Mouse (Mus musculus) frontal cortex, postnatal 14 days (tissue): Measurements from ENCODE around the gene Mob3b.
A peak's percentile ranks its signal among the peaks of the same experiment; 100 is the strongest.

Source experiments
- DNase-seq, 2 experiments: peaks; one replicate each; pipeline ENCODE4 v3.0.0; 2022; ENCODE audit warnings: low spot score in 2 of 2

Mob3b gene

GRCm38 (mm10) chr4:35114950-35115349 is 42.3 kb downstream of the Mob3b start:
- no peak for DNase-seq

GRCm38 (mm10) chr4:35113516-35114248 is 43.6 kb downstream of the Mob3b start:
- DNase-seq: no peak

DNA sequence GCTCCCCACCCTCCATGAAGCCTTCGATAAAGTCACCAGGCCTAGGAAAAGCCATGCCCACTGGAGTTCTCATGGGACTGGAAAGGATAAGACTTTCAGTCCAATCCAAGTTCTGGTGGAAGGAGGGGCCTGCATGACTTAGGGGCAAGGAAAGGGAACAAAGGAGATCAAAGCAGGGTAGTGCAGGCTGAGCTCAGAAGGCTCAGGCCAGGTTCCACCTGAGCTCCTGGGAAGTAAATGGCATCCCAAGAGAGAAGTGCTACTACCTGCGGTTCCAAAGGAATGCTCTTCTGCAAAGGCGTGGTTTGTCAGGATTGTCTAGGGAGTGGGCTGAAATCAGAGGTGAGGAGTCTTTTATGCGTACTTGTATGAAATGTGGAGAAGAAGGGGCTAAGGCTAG is 44.8 kb downstream of the Mob3b start:
- DNase-seq: no peak

DNA sequence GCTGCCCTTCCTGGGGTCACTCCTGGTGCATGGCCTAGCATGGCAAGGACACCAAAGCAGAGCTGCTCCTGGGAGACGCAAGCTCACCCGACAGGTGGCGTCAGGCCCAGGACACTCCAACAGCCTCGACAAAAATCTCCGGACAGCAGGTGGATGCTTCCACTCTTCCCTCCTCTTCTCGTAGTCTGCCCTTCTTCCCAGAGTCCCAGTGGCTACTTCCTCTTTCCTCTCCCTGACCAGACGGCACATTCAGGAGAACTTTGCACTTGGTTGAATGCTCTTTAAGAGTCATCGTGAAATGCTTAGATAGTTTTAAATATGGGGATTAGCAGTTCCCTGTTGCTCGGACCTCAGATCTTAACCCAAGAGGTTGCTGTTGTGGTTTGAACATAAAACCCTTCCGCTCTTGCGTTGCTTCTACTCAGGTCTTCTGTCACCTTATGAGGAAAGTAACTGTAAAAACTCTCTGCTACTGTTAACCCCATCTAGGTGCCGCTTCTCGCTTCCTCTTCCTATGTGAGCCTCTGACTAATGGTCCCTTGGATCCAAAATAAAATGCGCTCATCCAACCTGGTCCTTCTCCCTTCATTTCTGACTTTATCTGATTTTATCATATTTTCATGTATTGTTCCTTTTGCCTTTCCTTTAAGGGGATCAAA is 52.0 kb downstream of the Mob3b start:
- DNase-seq: no peak

DNA sequence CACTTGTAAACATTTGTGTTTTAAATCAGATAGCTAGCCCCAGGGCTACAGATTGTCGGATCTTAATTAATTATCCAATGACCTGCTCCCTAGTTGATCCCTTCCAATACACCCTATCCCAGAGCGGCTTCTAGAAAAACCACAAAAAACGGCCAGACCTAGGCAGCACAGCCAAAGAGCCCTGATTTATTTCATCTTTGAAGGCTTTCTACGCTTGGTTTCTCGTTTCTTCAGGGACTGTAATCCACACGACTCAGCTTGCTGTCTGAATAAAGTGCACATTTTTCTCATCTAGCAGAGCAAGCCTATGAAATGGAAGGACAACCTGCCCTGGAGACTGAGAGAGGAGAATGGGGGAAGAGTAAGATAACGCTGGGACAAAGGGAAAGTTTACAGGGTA is 56.1 kb downstream of the Mob3b start:
- no peak for DNase-seq

GRCm38 (mm10) chr4:35099865-35100780 is 57.2 kb downstream of the Mob3b start:
- DNase-seq: peak; percentile 48 to 62

- DNase-seq: no peak
Measured at GRCm38 (mm10) chr4:35099210-35099864, 57.9 kb downstream of the Mob3b start.

GRCm38 (mm10) chr4:35098552-35098951 is 58.7 kb downstream of the Mob3b start:
- DNase-seq: no peak

- no peak for DNase-seq
Measured at GRCm38 (mm10) chr4:35096226-35097175, 60.8 kb downstream of the Mob3b start.

GRCm38 (mm10) chr4:35092457-35092856 is 64.8 kb downstream of the Mob3b start:
- DNase-seq: no peak

GRCm38 (mm10) chr4:35091157-35091784 is 66.0 kb downstream of the Mob3b start:
- no peak for DNase-seq

DNA sequence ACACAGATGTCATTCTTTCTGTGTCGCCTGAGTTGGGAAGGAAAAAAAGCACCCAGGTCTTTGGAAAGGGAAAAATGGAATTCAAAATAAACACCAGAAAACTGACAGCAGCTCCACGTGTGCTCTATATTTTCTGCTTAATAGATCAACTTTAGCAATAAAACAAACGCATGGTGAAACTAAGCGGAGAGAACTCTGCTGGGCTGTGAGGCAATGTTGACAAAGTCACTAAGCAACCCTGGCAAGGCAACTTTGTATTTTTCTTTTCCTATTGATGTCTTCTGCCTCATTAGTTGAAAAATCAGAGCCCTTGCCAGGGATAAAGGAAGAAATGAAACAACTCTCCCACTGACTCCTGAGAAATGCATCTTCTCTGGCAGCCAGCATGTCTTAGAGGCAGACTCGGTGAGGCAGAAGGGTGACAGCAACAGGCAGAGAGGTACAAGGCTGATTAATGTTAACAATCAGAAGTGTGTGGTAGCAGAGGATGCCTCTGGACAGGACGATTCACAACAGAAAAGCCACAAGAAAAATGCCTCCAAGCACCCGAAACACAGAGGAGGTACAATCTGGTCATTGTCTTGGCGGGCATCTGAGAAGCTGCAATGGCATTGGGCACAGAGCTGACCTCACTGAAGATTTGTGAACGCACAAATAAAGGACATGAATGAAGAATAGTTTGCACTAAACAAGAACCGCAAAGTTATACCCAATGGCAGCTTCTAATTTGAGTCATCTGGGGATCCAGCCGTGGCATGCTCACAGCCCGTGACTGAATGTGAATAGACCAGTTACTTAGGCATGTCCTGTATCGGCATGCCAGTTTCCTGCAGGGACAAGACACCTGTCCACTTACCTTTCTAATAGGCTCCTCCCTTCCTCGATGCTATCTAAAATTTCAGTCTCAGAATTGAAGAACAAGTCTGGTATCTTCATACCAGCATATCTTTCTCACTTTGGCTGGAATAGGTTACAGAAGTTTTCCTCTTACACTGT is 67.7 kb downstream of the Mob3b start:
- DNase-seq: no peak

GRCm38 (mm10) chr4:35086067-35086700 is 71.1 kb downstream of the Mob3b start:
- DNase-seq: no peak

- no peak for DNase-seq
Measured at GRCm38 (mm10) chr4:35084060-35084459, 73.2 kb downstream of the Mob3b start.

DNA sequence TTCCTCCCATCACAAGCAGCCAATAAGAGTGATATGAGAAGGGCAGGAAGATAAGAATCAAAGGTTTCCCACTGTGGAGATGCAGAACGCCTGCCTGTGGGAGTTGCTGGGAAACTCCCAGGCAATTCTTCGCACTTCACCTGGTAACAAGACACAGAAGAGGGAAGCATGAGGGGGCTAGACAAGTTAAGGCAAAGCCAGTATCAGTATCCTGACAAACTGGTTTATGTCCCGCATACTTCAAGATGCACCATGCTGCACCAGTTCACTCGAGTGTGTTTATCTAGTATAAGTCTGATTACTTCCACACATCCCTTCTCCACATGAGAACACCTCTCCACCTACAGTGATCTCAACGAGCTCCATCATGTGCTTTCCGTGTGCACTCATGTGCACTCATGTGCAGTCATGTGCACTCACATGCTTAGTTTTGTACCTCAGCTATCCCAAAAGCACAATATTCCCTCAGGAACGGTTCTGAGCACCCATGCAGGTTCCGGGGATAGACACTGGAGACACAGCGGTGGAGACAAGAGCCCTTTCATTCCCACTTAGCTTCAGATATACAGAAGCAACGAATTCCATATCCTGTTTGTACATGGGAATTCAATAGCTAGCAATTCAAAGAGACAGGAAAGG is 74.7 kb downstream of the Mob3b start:
- DNase-seq: no peak

- no peak for DNase-seq
Measured at GRCm38 (mm10) chr4:35080285-35080684, 77.0 kb downstream of the Mob3b start.

DNA sequence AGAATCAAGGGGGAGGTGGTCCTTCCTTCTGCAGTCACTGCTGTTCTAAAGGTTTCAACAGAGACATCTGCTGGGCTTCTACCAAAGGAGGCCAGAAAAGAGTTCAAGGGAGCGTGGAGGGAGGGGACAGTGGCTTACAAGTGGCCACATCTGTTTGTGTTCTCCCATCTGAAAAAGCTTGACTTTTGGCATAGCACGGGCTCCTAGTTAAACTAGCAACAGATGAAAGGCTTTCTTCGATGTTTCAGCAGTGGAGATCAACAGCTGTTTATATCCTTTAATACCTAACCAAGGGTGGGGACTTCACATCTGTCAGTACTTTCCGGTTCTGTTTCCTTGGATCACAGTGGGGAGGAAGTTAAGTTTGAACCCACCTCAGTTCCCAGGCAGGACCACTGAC is 88.5 kb downstream of the Mob3b start:
- DNase-seq: no peak

DNA sequence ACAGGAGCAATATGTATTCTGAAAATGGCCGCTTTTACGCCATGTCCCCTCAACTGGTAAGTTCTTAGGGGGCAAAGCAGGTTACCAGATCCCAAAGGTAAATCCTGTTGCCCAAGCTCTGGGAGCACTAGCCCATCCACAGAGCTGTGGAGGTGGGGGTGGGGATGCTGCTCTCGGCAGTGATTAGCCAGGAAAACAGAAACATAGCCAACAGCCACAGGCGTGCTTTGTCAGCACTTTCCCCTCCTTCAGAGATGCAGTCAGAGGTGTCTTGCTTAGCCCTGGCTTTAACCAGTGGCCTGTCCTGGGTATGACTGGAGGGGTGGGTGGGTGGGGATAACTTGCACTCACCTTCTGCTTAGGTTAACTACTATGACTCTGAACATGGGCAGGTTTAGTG is 91.1 kb downstream of the Mob3b start:
- DNase-seq: no peak
